Mouse (Mus musculus) left cerebral cortex, postnatal 4 days (tissue): ENCODE results near the gene Mat2b. TPM values are rescaled to one million over a fixed set of nuclear protein-coding genes. Genes with fewer than 3 reads are reported as not detected.

Experiments
- DNase-seq: peaks from one replicate; pipeline ENCODE4 v3.0.0-alpha.2; 2022
- intact Hi-C: fragments of 180-260 bp; cut with DNase I; formaldehyde crosslinking; loops from one replicate; pipeline ENCODE4 v1.15.1; 2025
- total RNA-seq, 2 experiments: library from RNA; stranded (reverse); gene quantifications; 2 replicates each; pipeline ENCODE4 v1.2.3; 2021

Mat2b gene
- total RNA-seq, 2 experiments from 2014 or later = 56.9 to 61.3 TPM

DNA sequence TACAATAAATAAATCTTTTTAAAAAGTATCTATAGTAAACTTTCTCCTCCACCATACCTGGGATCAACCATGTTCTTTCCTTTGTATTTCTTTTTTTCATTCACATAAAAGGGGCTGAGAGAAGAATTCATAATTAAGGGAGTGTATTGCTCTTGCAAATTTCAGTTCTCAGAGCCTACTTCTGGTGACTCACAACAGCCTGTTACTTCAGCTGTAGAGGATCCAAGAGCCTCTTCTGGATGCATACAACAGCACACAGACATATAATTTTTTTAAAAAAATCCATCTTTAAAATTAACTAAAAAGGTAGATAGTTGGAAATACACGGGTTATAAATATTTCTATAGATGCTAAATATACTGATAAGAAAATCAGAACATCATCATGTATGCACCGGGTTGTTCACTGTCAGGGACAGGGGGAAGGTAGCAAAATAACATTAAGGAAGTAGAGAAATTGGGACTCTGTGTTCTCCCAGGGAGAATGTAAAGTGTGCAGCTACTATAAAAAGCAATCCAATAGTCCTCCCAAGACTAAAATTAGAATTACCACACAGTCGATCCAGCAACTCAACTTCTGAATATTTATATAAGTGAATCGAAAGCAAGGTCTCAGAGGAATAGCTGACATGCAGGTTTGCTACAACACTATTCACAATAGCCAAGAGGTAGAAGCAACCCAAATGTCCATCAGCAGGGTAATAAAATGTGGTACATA lies 19.8 kb downstream of the Mat2b start:
- intact Hi-C loops = no loop called here
- no peak for DNase-seq

DNA sequence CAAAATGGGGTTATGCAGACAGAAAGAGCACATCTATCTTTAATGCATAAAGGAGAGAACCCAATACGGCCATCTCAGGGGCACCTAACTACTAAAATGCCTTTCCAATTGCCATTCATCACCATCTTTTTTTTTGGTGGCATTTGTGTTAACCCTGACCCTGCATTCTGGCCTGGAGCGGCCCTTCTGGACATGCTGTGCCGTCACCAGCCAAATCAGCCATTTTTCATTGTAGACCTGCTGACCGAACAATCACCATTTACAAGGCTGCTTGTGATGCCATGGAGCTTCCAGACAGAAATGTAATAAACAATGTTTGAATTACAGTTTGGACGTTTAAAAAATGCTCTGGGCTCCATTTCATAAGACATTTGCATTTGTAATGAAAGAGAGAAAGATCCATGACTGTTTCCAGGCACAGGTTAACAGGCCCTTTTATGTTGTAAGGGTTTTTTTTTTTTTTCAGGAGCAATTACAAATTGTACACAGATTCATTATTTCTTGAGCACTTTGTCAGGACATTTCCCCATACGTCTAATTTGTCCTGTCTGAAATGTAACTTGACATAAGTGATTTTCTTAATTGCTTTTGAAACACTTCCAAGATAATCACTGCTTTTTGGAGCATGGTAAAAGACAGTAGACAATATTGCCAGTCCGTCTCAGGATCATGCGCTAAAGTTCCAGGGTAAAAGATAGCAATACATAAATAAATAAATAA lies 45.1 kb downstream of the Mat2b start:
- DNase-seq = peak; percentile 1
- intact Hi-C loops = no loop called here

DNA sequence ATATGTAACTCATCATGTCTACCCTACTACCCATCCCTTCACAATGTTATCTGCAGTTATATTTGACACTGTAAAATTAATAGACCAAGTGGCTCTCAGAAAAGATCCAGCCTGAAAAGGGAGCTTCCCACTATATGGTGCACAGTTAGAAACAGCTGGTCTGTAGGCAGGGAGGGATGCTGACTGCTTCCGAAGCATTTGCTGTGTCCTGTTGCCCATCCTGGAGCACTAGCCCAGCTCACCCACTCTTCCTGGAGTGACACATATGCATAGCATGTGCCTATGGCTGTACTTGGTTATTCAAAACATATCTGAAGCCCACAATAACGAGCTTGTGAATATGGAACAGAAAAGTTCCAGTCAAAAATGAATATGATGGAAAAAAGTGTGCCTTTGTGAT lies 47.8 kb downstream of the Mat2b start:
- no peak for DNase-seq
- intact Hi-C loops = no loop called here

Other genes starting within 250 kb of the Mat2b start
- 1 to 10 TPM; 3.2 to 3.6 TPM for gene Hmmr, start 38.2 kb upstream of the Mat2b start, total RNA-seq
- gene Nudcd2, start 38.5 kb upstream of the Mat2b start, total RNA-seq = 10 to 100 TPM; 23.1 to 24.1 TPM
- gene Ccng1, start 60.1 kb upstream of the Mat2b start, total RNA-seq = 10 to 100 TPM; 37.8 to 40.1 TPM